Mouse (Mus musculus): ENCODE measurements around the gene Gm8764. TPM values are rescaled to one million over a fixed set of nuclear protein-coding genes. Genes with fewer than 3 reads are reported as not detected.

Gene Gm8764
- polyA plus RNA-seq, 1 experiment, result not detected

- 69% methylated on average over 3 of the region's 3 CpGs for WGBS
- TF ChIP-seq POLR2A (IDR thresholded peaks at IDR 0.05; ENCODE audit: insufficient read depth, low read depth, low read length) (no peak), CTCF (IDR thresholded peaks at IDR 0.05; ENCODE audit: insufficient read depth, low read depth, low read length) (no peak)
- Histone ChIP-seq H3K4me3 (ENCODE audit: insufficient read depth, low read depth, low read length) (no peak overlapping the region), H3K27ac (ENCODE audit: insufficient read depth, low read depth, low read length) (no peak overlapping the region), H3K4me1 (ENCODE audit: control insufficient read depth, insufficient read depth, low read length) (no peaks in the 10 kb centered on the region)
These were observed 50.6 kb downstream of the Gm8764 start for GRCm38 (mm10) chr10:104210268-104210990.

Other genes with a start within 250 kb of the Gm8764 start
- not detected in 2 replicates for gene Gm21293, start 17.0 kb upstream of the Gm8764 start, polyA plus RNA-seq (2012; ENCODE audit: insufficient read depth, insufficient read length, low replicate concordance, missing spikeins)
- not detected in 2 replicates for gene Gm6763, start 8.5 kb upstream of the Gm8764 start, polyA plus RNA-seq (2012; ENCODE audit: insufficient read depth, insufficient read length, low replicate concordance, missing spikeins)
- gene Gm21304, start 8.5 kb downstream of the Gm8764 start, polyA plus RNA-seq (2012; ENCODE audit: insufficient read depth, insufficient read length, low replicate concordance, missing spikeins), result not detected in 2 replicates
- gene Gm21312, start 17.0 kb downstream of the Gm8764 start, polyA plus RNA-seq (2012; ENCODE audit: insufficient read depth, insufficient read length, low replicate concordance, missing spikeins), result not detected in 2 replicates
- not detected in 2 replicates for gene Gm20765, start 25.5 kb downstream of the Gm8764 start, polyA plus RNA-seq (2012; ENCODE audit: insufficient read depth, insufficient read length, low replicate concordance, missing spikeins)
- not detected in 2 replicates for gene Gm4340, start 34.0 kb downstream of the Gm8764 start, polyA plus RNA-seq (2012; ENCODE audit: insufficient read depth, insufficient read length, low replicate concordance, missing spikeins)